Mouse (Mus musculus): ENCODE measurements around the gene Ip6k3.

- no peak for TF ChIP-seq CTCF (IDR thresholded peaks at IDR 0.05; ENCODE audit: low read depth, low read length)
- no peak for TF ChIP-seq POLR2A (IDR thresholded peaks at IDR 0.05; ENCODE audit: extremely low read depth, insufficient read depth, low read length)
These were observed 6.1 kb upstream of the Ip6k3 start for GRCm38 (mm10) chr17:27173715-27174114.
